Comparison of ENCODE assay signal across 9 mouse cellular contexts in genomic region chr10:77544916-77545315, GRCm38 (mm10). TPM values are rescaled to one million over a fixed set of nuclear protein-coding genes. Genes with fewer than 3 reads are reported as not detected.
DNase-seq lines count a peak whose midpoint lies in the region; ATAC-seq and TF ChIP-seq lines count a peak whose summit lies in the region.
"Had no signal": no experiment of that assay in that cellular context is flagged by ENCODE, and none has a peak within 500 bp of the region (broad histone marks: within the 10 kb centered on the region; RNA-seq: fewer than 3 reads in every experiment).

No protein-coding gene starts in this region.

- no peak for TF ChIP-seq CTCF in cerebellum, adult 2 months (IDR thresholded peaks at IDR 0.05; ENCODE audit: borderline replicate concordance, insufficient read depth, low read depth, low read length)

- peak overlapping the region; percentile 89 for H3K27ac ChIP-seq in cerebellum, adult 2 months (ENCODE audit: insufficient read depth, low read length)
- no peak overlapping the region for H3K27ac ChIP-seq in limb, embryonic 10.5 days
- H3K27ac ChIP-seq in liver, embryonic 11.5 days (ENCODE audit: low read depth, low read length): no peak overlapping the region
- H3K27ac ChIP-seq: neural tube, embryonic 12.5 days had no signal

- 8% methylated on average over 5 of the region's 5 CpGs for WGBS in cerebellum, adult 2 months
- 77% methylated on average over 5 of the region's 5 CpGs for WGBS in limb, embryonic 10.5 days
- 72% methylated on average over 5 of the region's 5 CpGs for WGBS in liver, embryonic 11.5 days

- ATAC-seq in frontal cortex, adult (ENCODE audit: low TSS enrichment): peak; percentile 94
- no peak for ATAC-seq in liver, embryonic 11.5 days (replicated peaks; ENCODE audit: low FRiP score)

- no peaks in the 10 kb centered on the region for H3K9me3 ChIP-seq in limb, embryonic 10.5 days (replicated peaks)
- no peaks in the 10 kb centered on the region for H3K9me3 ChIP-seq in liver, embryonic 11.5 days (ENCODE audit: control insufficient read depth, low read length)
- H3K9me3 ChIP-seq: neural tube, embryonic 12.5 days had no signal

- intact Hi-C loops in heart, postnatal 14 days (cut with DNase I): no loop called here

- H3K27me3 ChIP-seq in cerebellum, adult 2 months (ENCODE audit: control insufficient read depth, insufficient read depth, low read length): no peaks in the 10 kb centered on the region
- no peaks in the 10 kb centered on the region for H3K27me3 ChIP-seq in limb, embryonic 10.5 days (ENCODE audit: low read depth, poor library complexity, severe bottlenecking)
- H3K27me3 ChIP-seq in liver, embryonic 11.5 days (replicated peaks; ENCODE audit: control insufficient read depth, insufficient read depth, low read length): no peaks in the 10 kb centered on the region
- H3K27me3 ChIP-seq: neural tube, embryonic 12.5 days had no signal

- no peak overlapping the region for H3K9ac ChIP-seq in liver, embryonic 11.5 days (ENCODE audit: low read depth, low read length)
- H3K9ac ChIP-seq: neural tube, embryonic 12.5 days had no signal

- no peak for TF ChIP-seq POLR2A in cerebellum, adult 2 months (IDR thresholded peaks at IDR 0.05; ENCODE audit: borderline replicate concordance, insufficient read depth, low read length)

- no peak overlapping the region for H3K4me2 ChIP-seq in liver, embryonic 11.5 days
- H3K4me2 ChIP-seq: neural tube, embryonic 12.5 days had no signal

- no peak for DNase-seq in frontal cortex, postnatal 10 days (ENCODE audit: low spot score in 2 of 2)
- DNase-seq in cerebellum, adult 2 months: peak; percentile 73 to 87
- DNase-seq in heart, postnatal 14 days: peak; percentile 76 to 79
- peak; percentile 81 for DNase-seq in lung, postnatal 36 days
- DNase-seq in kidney, postnatal 4 days: no peak
- no peak for DNase-seq in limb, embryonic 10.5 days (ENCODE audit: low spot score)
- no peak for DNase-seq in liver, embryonic 11.5 days (ENCODE audit: low spot score)

- no peaks in the 10 kb centered on the region for H3K36me3 ChIP-seq in limb, embryonic 10.5 days
- H3K36me3 ChIP-seq in liver, embryonic 11.5 days (ENCODE audit: control insufficient read depth, insufficient read depth, low read length): no peaks in the 10 kb centered on the region
- H3K36me3 ChIP-seq: neural tube, embryonic 12.5 days had no signal

- peaks cover 4% of the 10 kb centered on the region; the same call in 1 of the 2 replicates for H3K4me1 ChIP-seq in cerebellum, adult 2 months (ENCODE audit: control insufficient read depth, insufficient read depth, low read length)
- no peaks in the 10 kb centered on the region for H3K4me1 ChIP-seq in limb, embryonic 10.5 days
- no peaks in the 10 kb centered on the region for H3K4me1 ChIP-seq in liver, embryonic 11.5 days (replicated peaks; ENCODE audit: control insufficient read depth, insufficient read depth, low read length)
- H3K4me1 ChIP-seq: neural tube, embryonic 12.5 days had no signal

- H3K4me3 ChIP-seq in cerebellum, adult 2 months (replicated peaks; ENCODE audit: insufficient read depth, low read depth, low read length): no peak overlapping the region
- no peak overlapping the region for H3K4me3 ChIP-seq in limb, embryonic 10.5 days
- no peak overlapping the region for H3K4me3 ChIP-seq in liver, embryonic 11.5 days (ENCODE audit: low read depth, low read length)
- H3K4me3 ChIP-seq: neural tube, embryonic 12.5 days had no signal

RNA-seq across cellular contexts. Expression of gene Itgb2, which starts 14.9 kb away (rescaled TPM):
- 2.3 and 2.4 TPM in 2 replicates for polyA plus RNA-seq in cerebellum, adult 2 months (2012; rRNA removed)
- total RNA-seq in heart, postnatal 14 days (2021): 1 to 10 TPM; 5.4 to 9.0 TPM
- polyA plus RNA-seq in limb, embryonic 10.5 days (2016; fragmentation: Nextera tagmentation; extraction: Ambion mirVana): 0.75 and 0.85 TPM in 2 replicates
- 18.6 and 19.1 TPM in 2 replicates for polyA plus RNA-seq in liver, embryonic 11.5 days (2014; fragmentation: Nextera tagmentation; extraction: Ambion mirVana)

RNA-seq across cellular contexts. Expression of gene Fam207a, which starts 29.3 kb away (rescaled TPM):
- polyA plus RNA-seq in cerebellum, adult 2 months (2012; rRNA removed): 36.5 and 39.0 TPM in 2 replicates
- 1 to 10 TPM; 9.6 TPM for total RNA-seq in heart, postnatal 14 days (2021)
- 51.0 and 51.8 TPM in 2 replicates for polyA plus RNA-seq in limb, embryonic 10.5 days (2016; fragmentation: Nextera tagmentation; extraction: Ambion mirVana)
- 42.6 and 47.4 TPM in 2 replicates for polyA plus RNA-seq in liver, embryonic 11.5 days (2014; fragmentation: Nextera tagmentation; extraction: Ambion mirVana)

RNA-seq across cellular contexts. Expression of gene Pttg1ip, which starts 36.6 kb away (rescaled TPM):
- 113 and 118 TPM in 2 replicates for polyA plus RNA-seq in cerebellum, adult 2 months (2012; rRNA removed)
- 100 to 1,000 TPM; 128 to 132 TPM for total RNA-seq in heart, postnatal 14 days (2021)
- polyA plus RNA-seq in limb, embryonic 10.5 days (2016; fragmentation: Nextera tagmentation; extraction: Ambion mirVana): 64.0 and 73.7 TPM in 2 replicates
- 94.0 and 99.7 TPM in 2 replicates for polyA plus RNA-seq in liver, embryonic 11.5 days (2014; fragmentation: Nextera tagmentation; extraction: Ambion mirVana)

Comparison
In these comparisons a context has a peak if more than half of its experiments do, and no peak if none do; other contexts are left out.
1. DNase-seq: peak in cerebellum, adult 2 months (2 of 2), heart, postnatal 14 days (2 of 2) and lung, postnatal 36 days (single experiment); none in frontal cortex, postnatal 10 days (0 of 2), kidney, postnatal 4 days (0 of 2), limb, embryonic 10.5 days (single experiment) and liver, embryonic 11.5 days (single experiment).